Mouse (Mus musculus) CH12.LX (cell line): ENCODE data around the gene Jph2. TPM values are rescaled to one million over a fixed set of nuclear protein-coding genes. Genes with fewer than 3 reads are reported as not detected.

Experiments used
- DNase-seq: peaks from one replicate; pipeline ENCODE4 v3.0.0-alpha.2; 2013; ENCODE audit errors: extremely low read depth
- H3K27ac ChIP-seq: 2 replicates; pipeline ENCODE4 v1.5.1; 2012; ENCODE audit warnings: low read depth, mild to moderate bottlenecking, control low read depth, moderate library complexity; ENCODE audit not compliant: insufficient read depth
- H3K27me3 ChIP-seq: replicated peaks from 2 replicates; pipeline ENCODE3; 2012; ENCODE audit warnings: inconsistent platforms
- H3K36me3 ChIP-seq, 2 experiments: replicated peaks in 1 of 2; 2 replicates each; pipeline versions ENCODE3 to v1.6.1; 2012; ENCODE audit warnings: inconsistent platforms in 1 of 2, low read length in 1 of 2, mild to moderate bottlenecking in 1 of 2, mixed read lengths in 1 of 2, moderate library complexity in 1 of 2; ENCODE audit not compliant: control insufficient read depth in 1 of 2, insufficient read depth in 1 of 2
- H3K4me1 ChIP-seq, 2 experiments: 2 replicates each; pipeline ENCODE4 v1.6.1; 2012; ENCODE audit warnings: inconsistent platforms in 1 of 2, moderate library complexity in 1 of 2; ENCODE audit not compliant: insufficient read depth in 2 of 2, control insufficient read depth in 1 of 2
- H3K4me2 ChIP-seq: 2 replicates; pipeline ENCODE4 v1.6.1; 2012; ENCODE audit warnings: low read depth, mild to moderate bottlenecking, control low read depth; ENCODE audit not compliant: poor library complexity, insufficient read depth, severe bottlenecking
- H3K4me3 ChIP-seq, 3 experiments: fragments of 150-350 bp in 1 of 3; sonication (generic) in 1 of 3; replicated peaks in 1 of 3; 2 replicates each; pipeline versions ENCODE3 to v1.5.1; 2011 to 2012; ENCODE audit warnings: low read depth in 2 of 3, low read length in 2 of 3, mild to moderate bottlenecking in 2 of 3, moderate library complexity in 2 of 3, control low read depth in 1 of 3, improper control_type of control experiment in 1 of 3, inconsistent platforms in 1 of 3, mixed read lengths in 1 of 3; ENCODE audit not compliant: poor library complexity in 1 of 3
- H3K79me2 ChIP-seq: replicated peaks from 2 replicates; pipeline ENCODE4 v1.6.1; 2012; ENCODE audit warnings: mild to moderate bottlenecking, moderate library complexity; ENCODE audit not compliant: control insufficient read depth, poor library complexity, insufficient read depth, severe bottlenecking; ENCODE audit errors: extremely low read depth
- H3K9ac ChIP-seq: 2 replicates; pipeline ENCODE4 v1.6.1; 2012; ENCODE audit warnings: low read depth, mild to moderate bottlenecking, control low read depth, moderate library complexity; ENCODE audit not compliant: insufficient read depth
- H3K9me3 ChIP-seq: replicated peaks from 2 replicates; pipeline ENCODE3; 2012; ENCODE audit warnings: low read length, inconsistent platforms, mixed read lengths
- BHLHE40 ChIP-seq: IDR thresholded peaks from 2 replicates; pipeline ENCODE4 v1.6.1; 2011; ENCODE audit warnings: mild to moderate bottlenecking, low read depth, low read length, improper control_type of control experiment
- CHD1 ChIP-seq: IDR thresholded peaks from 2 replicates; pipeline ENCODE4 v1.6.1; 2012; ENCODE audit warnings: low read depth, low read length, improper control_type of control experiment, inconsistent platforms
- CHD2 ChIP-seq: IDR thresholded peaks from 2 replicates; pipeline ENCODE4 v1.6.1; 2011; ENCODE audit warnings: low read length, improper control_type of control experiment
- CTCF ChIP-seq, 2 experiments: IDR thresholded peaks in 1 of 2; conservative IDR thresholded peaks in 1 of 2; 2 replicates each; pipeline ENCODE4 v1.5.1; 2011 to 2012; ENCODE audit warnings: low read depth in 2 of 2, low read length in 2 of 2, improper control_type of control experiment in 1 of 2, inconsistent platforms in 1 of 2, mild to moderate bottlenecking in 1 of 2, moderate library complexity in 1 of 2
- ELF1 ChIP-seq: IDR thresholded peaks from 2 replicates; pipeline ENCODE4 v1.6.1; 2014; ENCODE audit warnings: low read depth, mild to moderate bottlenecking, inconsistent platforms, low read length, improper control_type of control experiment
- EP300 ChIP-seq: IDR thresholded peaks from 2 replicates; pipeline ENCODE4 v1.6.1; 2011; ENCODE audit warnings: low read length, improper control_type of control experiment
- ETS1 ChIP-seq: conservative IDR thresholded peaks from 2 replicates; pipeline ENCODE4 v1.6.1; 2012; ENCODE audit warnings: low read depth, mild to moderate bottlenecking, inconsistent platforms, low read length, improper control_type of control experiment, moderate library complexity
- GABPA ChIP-seq: IDR thresholded peaks from 2 replicates; pipeline ENCODE4 v1.6.1; 2012; ENCODE audit warnings: low read depth, low read length, improper control_type of control experiment, inconsistent platforms; ENCODE audit not compliant: insufficient replicate concordance
- HCFC1 ChIP-seq: IDR thresholded peaks from 2 replicates; pipeline ENCODE4 v1.6.1; 2012; ENCODE audit warnings: low read depth, mild to moderate bottlenecking, inconsistent platforms, low read length, improper control_type of control experiment
- JUND ChIP-seq: conservative IDR thresholded peaks from 2 replicates; pipeline ENCODE4 v1.6.1; 2011; ENCODE audit warnings: low read depth, low read length, improper control_type of control experiment
- KAT2A ChIP-seq: IDR thresholded peaks from 2 replicates; pipeline ENCODE4 v1.6.1; 2012; ENCODE audit warnings: low read length, improper control_type of control experiment, inconsistent platforms; ENCODE audit not compliant: insufficient replicate concordance
- MAFK ChIP-seq: IDR thresholded peaks from 2 replicates; pipeline ENCODE4 v1.6.1; 2011; ENCODE audit warnings: low read length, improper control_type of control experiment; ENCODE audit not compliant: insufficient replicate concordance
- MAX ChIP-seq: IDR thresholded peaks from 2 replicates; pipeline ENCODE4 v1.6.1; 2011; ENCODE audit warnings: low read length, improper control_type of control experiment
- MAZ ChIP-seq: IDR thresholded peaks from 2 replicates; pipeline ENCODE4 v1.6.1; 2012; ENCODE audit warnings: low read depth, mild to moderate bottlenecking, inconsistent platforms, low read length, improper control_type of control experiment, moderate library complexity
- MXI1 ChIP-seq: IDR thresholded peaks from 2 replicates; pipeline ENCODE4 v1.6.1; 2011; ENCODE audit warnings: mild to moderate bottlenecking, low read depth, low read length, improper control_type of control experiment
- MYC ChIP-seq: IDR thresholded peaks from 2 replicates; pipeline ENCODE4 v1.6.1; 2011; ENCODE audit warnings: low read depth, mild to moderate bottlenecking, improper control_type of control experiment, low read length
- NELFE ChIP-seq: IDR thresholded peaks from 2 replicates; pipeline ENCODE4 v1.6.1; 2011; ENCODE audit warnings: low read depth, low read length, improper control_type of control experiment
- NRF1 ChIP-seq: IDR thresholded peaks from 2 replicates; pipeline ENCODE4 v1.6.1; 2014; ENCODE audit warnings: low read depth, mild to moderate bottlenecking, inconsistent platforms, low read length, improper control_type of control experiment, moderate library complexity
- PAX5 ChIP-seq: IDR thresholded peaks from 2 replicates; pipeline ENCODE4 v1.6.1; 2012; ENCODE audit warnings: low read length, inconsistent platforms, mixed read lengths
- POLR2A ChIP-seq: IDR thresholded peaks from 2 replicates; pipeline ENCODE4 v1.6.1; 2011; ENCODE audit warnings: low read depth, mild to moderate bottlenecking, improper control_type of control experiment, low read length
- RAD21 ChIP-seq: IDR thresholded peaks from 2 replicates; pipeline ENCODE4 v1.6.1; 2011; ENCODE audit warnings: low read depth, mild to moderate bottlenecking, low read length, improper control_type of control experiment, moderate library complexity
- RCOR1 ChIP-seq: conservative IDR thresholded peaks from 2 replicates; pipeline ENCODE4 v1.6.1; 2012; ENCODE audit warnings: low read depth, mild to moderate bottlenecking, inconsistent platforms, low read length, improper control_type of control experiment
- SMC3 ChIP-seq: IDR thresholded peaks from 2 replicates; pipeline ENCODE4 v1.6.1; 2011; ENCODE audit warnings: low read depth, low read length, improper control_type of control experiment
- TBP ChIP-seq: conservative IDR thresholded peaks from 2 replicates; pipeline ENCODE4 v1.6.1; 2011; ENCODE audit warnings: low read depth, low read length, improper control_type of control experiment
- UBTF ChIP-seq: IDR thresholded peaks from 2 replicates; pipeline ENCODE4 v1.6.1; 2012; ENCODE audit warnings: low read depth, mild to moderate bottlenecking, inconsistent platforms, low read length, improper control_type of control experiment, moderate library complexity
- USF1 ChIP-seq: IDR thresholded peaks from 2 replicates; pipeline ENCODE4 v1.6.1; 2014; ENCODE audit warnings: low read depth, mild to moderate bottlenecking, inconsistent platforms, low read length, improper control_type of control experiment
- USF2 ChIP-seq: conservative IDR thresholded peaks from 2 replicates; pipeline ENCODE4 v1.6.1; 2011; ENCODE audit warnings: low read depth, low read length, improper control_type of control experiment
- ZC3H11A ChIP-seq: IDR thresholded peaks from 2 replicates; pipeline ENCODE4 v1.6.1; 2012; ENCODE audit warnings: low read depth, mild to moderate bottlenecking, inconsistent platforms, low read length, improper control_type of control experiment
- ZKSCAN1 ChIP-seq: IDR thresholded peaks from 2 replicates; pipeline ENCODE4 v1.6.1; 2012; ENCODE audit warnings: low read depth, inconsistent platforms, low read length, improper control_type of control experiment, borderline replicate concordance
- ZNF384 ChIP-seq: IDR thresholded peaks from 2 replicates; pipeline ENCODE4 v1.6.1; 2012; ENCODE audit warnings: low read depth, low read length, improper control_type of control experiment, inconsistent platforms
- dilution Hi-C: fragments of 300-500 bp; cut with MboI; formaldehyde crosslinking; loops from 2 replicates; pipeline ENCODE4 v1.14.3; 2020; ENCODE audit warnings: low sequenced_read_pairs; ENCODE audit not compliant: extremely low pct_unique_long_range_greater_than_20kb, extremely low pct_ligation_motif_present
- in situ Hi-C: fragments of 300-500 bp; cut with MboI; formaldehyde crosslinking; loops from 3 replicates; pipeline ENCODE4 v1.14.3; 2019; ENCODE audit warnings: low sequenced_read_pairs, low pct_ligation_motif_present, low pct_unique_long_range_greater_than_20kb, mixed read lengths
- polyA plus RNA-seq: library from polyadenylated mRNA; unstranded; fragments of >175 nt; gene quantifications from 2 replicates; pipeline ENCODE4 v1.2.1, GENCODE M21; 2012; ENCODE audit warnings: low read depth; ENCODE audit not compliant: insufficient read length
- total RNA-seq, 2 experiments: library from RNA; depleted of rRNA; stranded (reverse); fragments of 300-350 nt in 1 of 2; fragments of >200 nt in 1 of 2; gene quantifications; 2 replicates each; pipeline ENCODE4 v1.2.3; 2012 to 2014

The Jph2 gene
- total and polyA plus RNA-seq, 3 experiments: not detected

DNA sequence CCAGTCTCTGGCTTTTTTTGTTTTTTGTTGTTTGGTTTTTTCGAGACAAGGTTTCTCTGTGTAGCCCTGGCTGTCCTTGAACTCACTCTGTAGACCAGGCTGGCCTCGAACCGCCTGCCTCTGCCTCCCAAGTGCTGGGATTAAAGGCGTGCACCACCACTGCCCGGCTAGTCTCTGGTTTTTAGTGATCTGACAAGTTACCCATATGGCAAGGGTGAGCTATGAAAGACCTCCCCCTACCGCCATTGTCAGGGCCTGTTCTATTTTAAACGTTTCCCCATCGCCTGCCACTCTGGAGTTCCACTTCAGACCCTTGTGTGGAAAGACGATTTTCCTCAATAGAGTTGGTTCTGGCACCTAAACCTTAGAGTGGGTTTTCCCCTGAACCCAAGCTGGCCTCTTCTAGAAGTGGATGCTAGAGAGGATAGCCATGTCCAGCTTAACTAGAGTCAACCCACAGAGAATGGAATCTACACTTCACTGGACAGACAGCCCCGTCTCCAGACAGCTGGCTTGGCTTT is 22.6 kb upstream of the Jph2 start:
- peaks cover 2 to 23% of the 10 kb centered on the region in 2 experiments for H3K36me3 ChIP-seq
- dilution Hi-C loops: no loop called here
- H3K9me3 ChIP-seq: no peaks in the 10 kb centered on the region
- H3K79me2 ChIP-seq: peaks cover 33% of the 10 kb centered on the region
- no peak for TF ChIP-seq RCOR1
- no peak for TF ChIP-seq USF1
- TF ChIP-seq UBTF: no peak
- no peak for TF ChIP-seq PAX5
- TF ChIP-seq ELF1: no peak
- no peak for TF ChIP-seq EP300
- TF ChIP-seq ETS1: no peak
- no peak for TF ChIP-seq NELFE
- no peak for TF ChIP-seq ZNF384
- no peak for TF ChIP-seq SMC3
- no peak for TF ChIP-seq MXI1
- no peak for TF ChIP-seq ZC3H11A
- peak overlapping the region; percentile 92 to 95 (median 95) for H3K4me3 ChIP-seq
- DNase-seq: peak; percentile 17
- H3K9ac ChIP-seq: peak overlapping the region; percentile 84
- H3K27ac ChIP-seq: no peak overlapping the region
- in situ Hi-C loops: no loop called here
- H3K4me1 ChIP-seq: peaks cover 9 to 28% of the 10 kb centered on the region in 2 experiments
- H3K27me3 ChIP-seq: no peaks in the 10 kb centered on the region
- H3K4me2 ChIP-seq: peak overlapping the region; percentile 99

- H3K9ac ChIP-seq: peak overlapping the region; percentile 84
- H3K79me2 ChIP-seq: peaks cover 35% of the 10 kb centered on the region
- H3K9me3 ChIP-seq: no peaks in the 10 kb centered on the region
- peaks cover 9 to 28% of the 10 kb centered on the region in 2 experiments for H3K4me1 ChIP-seq
- peak overlapping the region; percentile 99; the same call in 1 of the 2 replicates for H3K4me2 ChIP-seq
- H3K27ac ChIP-seq: peak overlapping the region; percentile 38
- H3K36me3 ChIP-seq: peaks cover 6 to 32% of the 10 kb centered on the region in 2 experiments
- H3K27me3 ChIP-seq: no peaks in the 10 kb centered on the region
- H3K4me3 ChIP-seq: peak overlapping the region; percentile 92 to 97 (median 95)
- dilution Hi-C loops: no loop called here
- DNase-seq: peak; percentile 99
- in situ Hi-C loops: loop anchor here (10.0 kb wide), 1 partner anchor 325 kb away; no protein-coding TSS in a partner anchor
- peak; percentile 78 for TF ChIP-seq HCFC1
- peak; percentile 97 for TF ChIP-seq MXI1
- peak; percentile 67; the same call in 1 of the 2 replicates for TF ChIP-seq MYC
- no peak for TF ChIP-seq JUND
- peak; percentile 96 for TF ChIP-seq USF1
- peak; percentile 74 for TF ChIP-seq NELFE
- TF ChIP-seq PAX5: no peak
- peak; percentile 90 for TF ChIP-seq USF2
- TF ChIP-seq BHLHE40: peak; percentile 100
- TF ChIP-seq TBP: 0 out of 2 replicates have a peak, but pooled peaks have one; percentile 29
- peak; percentile 31; the same call in 1 of the 2 replicates for TF ChIP-seq KAT2A
- TF ChIP-seq UBTF: no peak
- TF ChIP-seq ZKSCAN1: no peak
- TF ChIP-seq CTCF (conservative IDR thresholded peaks at IDR 0.05 in 1 of 2, IDR thresholded peaks at IDR 0.05 in 1 of 2; ENCODE audit: low read depth in 2 of 2, low read length in 2 of 2): no peak
- TF ChIP-seq RAD21: no peak
- peak; percentile 99 for TF ChIP-seq MAX
- no peak for TF ChIP-seq EP300
- TF ChIP-seq CHD1: no peak
- TF ChIP-seq POLR2A: peak; percentile 76
- no peak for TF ChIP-seq RCOR1
- no peak for TF ChIP-seq MAFK
- TF ChIP-seq GABPA: no peak
- TF ChIP-seq ELF1: peak; percentile 91
- TF ChIP-seq MAZ: peak; percentile 92
- no peak for TF ChIP-seq CHD2
- peak; percentile 90 for TF ChIP-seq NRF1
Observed at GRCm38 (mm10) chr2:163419346-163420045, 21.7 kb upstream of the Jph2 start.
